Mouse (Mus musculus): ENCODE data around the gene Lypd3.
"Not testable (repeated sequence)": the region's sequence is repeated elsewhere in the genome, so short reads cannot be mapped to it uniquely, and the experiment has no call there.

The Lypd3 gene

DNA sequence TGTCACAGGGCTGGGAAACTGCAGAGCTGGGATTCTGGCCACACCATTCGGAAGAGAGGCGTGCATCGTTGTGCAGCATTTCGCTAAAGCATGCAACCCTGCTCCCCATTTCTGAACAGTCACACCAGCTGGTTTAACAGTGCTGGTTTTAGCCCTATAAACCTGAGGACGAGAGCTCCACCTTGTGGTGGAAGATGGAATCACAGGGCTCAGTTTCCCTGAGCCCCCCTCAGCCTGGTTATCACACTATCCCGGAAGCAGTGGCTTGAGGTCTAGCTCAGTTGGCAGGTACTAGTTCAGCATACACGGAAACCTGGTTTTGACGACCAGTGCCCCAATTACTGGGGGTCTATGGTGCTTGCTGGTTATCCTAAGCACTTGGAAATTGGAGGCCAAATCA, 26.2 kb downstream of the Lypd3 start:
- peak in 1 of 2 experiments; percentile 42 for DNase-seq (ENCODE audit: low spot score in 2 of 2)

DNA sequence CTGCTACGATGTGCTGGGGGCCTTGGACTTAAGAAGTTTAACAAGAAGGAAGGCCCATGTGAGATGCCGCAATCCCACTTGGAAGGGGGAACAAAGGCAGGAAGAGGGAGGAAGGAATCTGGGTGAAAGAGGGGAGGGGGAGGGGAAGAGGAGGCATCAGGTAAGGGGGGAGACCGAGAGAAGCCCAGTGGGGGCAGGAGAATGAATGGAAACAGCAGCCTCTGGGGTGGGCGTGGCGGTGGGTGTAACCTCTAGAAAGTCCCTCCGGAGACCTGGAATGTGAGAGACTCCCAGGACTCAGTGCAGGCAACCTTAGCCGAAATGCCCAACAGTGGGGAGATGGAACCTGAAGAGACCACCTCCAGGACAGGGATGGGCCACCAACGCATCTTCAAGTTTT, 28.0 kb downstream of the Lypd3 start:
- DNase-seq (ENCODE audit: low spot score in 2 of 2), result no peak

DNA sequence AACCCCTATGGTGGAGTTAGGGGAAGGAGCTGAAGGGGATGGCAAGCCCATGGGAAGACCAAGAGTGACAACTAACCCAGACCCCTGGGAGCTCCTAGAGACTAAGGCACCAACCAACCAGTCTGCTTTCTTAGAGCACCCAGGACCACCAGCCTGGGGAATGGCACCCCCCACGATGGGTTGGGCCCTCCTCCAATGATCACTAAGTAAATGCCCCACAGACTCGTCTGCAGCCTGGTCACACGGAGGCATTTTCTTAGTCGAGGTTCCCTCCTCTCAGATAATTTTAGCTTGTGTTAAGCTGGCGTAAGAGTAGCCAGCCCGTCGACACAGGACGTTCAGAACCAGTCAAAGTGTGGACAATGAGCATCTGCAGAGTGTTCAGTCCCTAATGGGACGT, 28.6 kb downstream of the Lypd3 start:
- DNase-seq (ENCODE audit: low spot score in 2 of 2), result no peak

DNA sequence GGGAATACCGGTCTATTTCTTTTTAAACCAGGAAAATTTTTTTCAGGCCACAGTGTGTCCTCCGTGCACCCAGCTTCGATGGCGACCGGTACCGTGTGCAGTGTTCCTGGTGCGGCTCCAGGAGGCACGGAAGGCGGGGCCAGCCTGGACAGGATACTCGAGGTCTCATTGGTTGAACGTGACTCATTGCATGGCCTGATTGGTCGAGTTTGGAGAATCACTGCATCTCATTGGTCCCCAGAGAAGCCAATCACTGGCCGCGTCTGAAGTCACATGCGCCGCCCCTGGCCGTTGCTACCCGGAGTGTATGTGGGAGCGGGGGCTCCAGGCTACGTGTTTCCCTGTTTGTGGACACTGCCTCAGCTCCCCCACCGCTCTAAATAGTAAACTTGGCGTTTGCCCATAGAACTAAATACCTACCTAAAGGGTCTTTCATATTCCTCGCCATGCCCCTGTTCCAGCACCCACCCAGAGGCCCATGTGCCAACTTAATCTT, 35.6 kb downstream of the Lypd3 start:
- DNase-seq (ENCODE audit: low spot score in 2 of 2), result no peak

DNA sequence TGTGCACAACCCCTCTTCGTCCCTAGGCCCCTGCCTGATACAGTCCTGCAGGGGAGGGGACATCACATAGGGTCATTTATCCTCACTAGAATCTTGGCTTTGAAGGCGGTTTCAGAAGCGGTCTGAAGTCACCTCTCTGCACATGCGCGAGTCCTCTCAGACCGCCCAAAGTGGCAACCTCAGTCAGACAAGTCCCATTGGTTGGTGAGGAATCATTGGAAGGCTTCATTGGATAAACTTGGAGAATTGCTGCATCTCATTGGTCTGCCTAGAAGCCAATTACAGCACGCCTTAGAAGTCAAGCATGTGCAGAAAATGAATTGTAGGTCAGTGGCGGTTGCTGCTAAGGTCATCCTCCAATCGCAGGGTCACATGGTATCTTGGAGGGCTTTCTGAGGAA, 40.2 kb downstream of the Lypd3 start, which contains the start of gene Tex101:
Gene Tex101, minus strand, starts transcription at position 101 of the 400 bp plus-strand sequence.
- DNase-seq (ENCODE audit: low spot score in 2 of 2), result no peak

DNA sequence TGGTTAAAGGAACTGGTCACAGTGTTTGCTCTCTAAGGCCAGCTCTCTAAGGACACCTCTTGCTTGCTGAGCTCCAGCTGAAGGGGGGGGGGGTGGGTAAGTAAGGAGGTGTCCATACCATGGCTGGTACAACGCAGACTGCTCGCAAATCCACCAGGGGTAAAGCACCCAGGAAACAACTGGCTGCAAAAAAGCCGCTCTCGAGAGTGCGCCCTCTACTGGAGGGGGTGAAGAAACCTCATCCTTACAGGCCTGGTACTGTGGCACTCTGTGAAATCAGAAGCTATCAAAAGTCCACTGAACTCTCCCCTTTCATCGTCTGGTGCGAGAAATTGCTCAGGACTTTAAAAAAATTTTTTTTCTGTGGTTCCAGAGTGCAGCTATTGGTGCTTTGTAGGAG, 47.8 kb downstream of the Lypd3 start:
- DNase-seq (ENCODE audit: low spot score in 2 of 2), result not testable (repeated sequence)

DNA sequence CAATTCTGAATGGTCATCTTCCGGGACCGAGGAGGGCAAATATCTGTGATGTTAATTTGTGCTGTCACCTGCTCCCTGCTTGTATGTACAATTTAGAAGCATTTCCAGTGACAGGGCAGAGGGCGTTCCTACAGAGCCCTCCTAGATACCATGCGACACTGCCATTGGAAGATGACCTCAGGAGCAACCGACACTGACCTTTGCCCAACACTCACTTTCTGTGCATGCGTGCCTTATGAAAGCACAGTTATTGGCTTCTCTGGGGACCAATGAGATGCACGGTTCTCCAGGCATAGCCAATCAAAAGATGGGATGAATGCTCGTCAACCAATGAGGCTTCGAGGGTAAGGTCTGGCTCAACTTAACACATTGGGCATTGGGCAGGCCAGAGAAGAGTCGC, 51.2 kb downstream of the Lypd3 start:
- not testable (repeated sequence) for DNase-seq (ENCODE audit: low spot score in 2 of 2)

All from frontal cortex, postnatal 10 days (tissue).